Mouse (Mus musculus): ENCODE results near the gene Btbd11.

DNA sequence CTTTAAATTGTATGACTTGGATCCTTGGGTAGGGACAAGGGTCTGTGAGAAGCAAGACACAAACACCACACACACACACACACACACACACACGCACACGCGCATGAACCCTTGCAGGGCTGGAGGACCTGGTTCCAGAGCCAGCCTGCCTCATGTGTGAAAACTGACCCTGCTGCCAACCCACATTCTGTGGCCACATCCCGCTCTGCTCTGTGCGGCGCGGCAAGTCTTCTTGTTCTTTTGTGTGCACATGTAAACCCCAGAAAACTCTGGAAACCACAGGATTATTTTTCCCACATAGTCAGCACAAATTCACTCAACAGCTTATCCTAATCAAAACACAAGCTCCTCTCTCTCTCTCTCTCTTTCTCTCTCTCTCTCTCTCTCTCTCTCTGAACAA, 116.8 kb downstream of the Btbd11 start:
- TF ChIP-seq CTCF (IDR thresholded peaks at IDR 0.05; ENCODE audit: extremely low read depth, insufficient read depth, insufficient read length, insufficient replicate concordance), result no peak
- no peak for TF ChIP-seq POLR2A (IDR thresholded peaks at IDR 0.05; ENCODE audit: low read depth, low read length)

All from spleen, adult 2 months (tissue).